Mouse (Mus musculus) hindbrain, embryonic 11.5 days (tissue): ENCODE data around the gene Gls2. TPM values are rescaled to one million over a fixed set of nuclear protein-coding genes. Genes with fewer than 3 reads are reported as not detected.
A peak's percentile ranks its signal among the peaks of the same experiment; 100 is the strongest.

Experiments used
- ATAC-seq: fragments of 200-750 bp; cut with Nextera tagmentation; 2 replicates; pipeline ENCODE4 v1.8.0; 2017; ENCODE audit warnings: mild to moderate bottlenecking, moderate TSS enrichment, moderate library complexity; ENCODE audit not compliant: low FRiP score
- DNase-seq: peaks from one replicate; pipeline ENCODE4 v3.0.0-alpha.2; 2015; ENCODE audit warnings: low spot score
- H3K27ac ChIP-seq: fragments of 300-500 bp; sonication (generic); 2 replicates; pipeline ENCODE4 v1.5.1; 2014; ENCODE audit warnings: mild to moderate bottlenecking, low read depth, low read length
- H3K27me3 ChIP-seq: fragments of 300-500 bp; sonication (generic); 2 replicates; pipeline ENCODE4 v1.6.1; 2014; ENCODE audit warnings: mild to moderate bottlenecking, low read length, moderate library complexity, mixed read lengths; ENCODE audit not compliant: control insufficient read depth, insufficient read depth
- H3K36me3 ChIP-seq: fragments of 300-500 bp; sonication (generic); 2 replicates; pipeline ENCODE4 v1.6.1; 2014; ENCODE audit warnings: mild to moderate bottlenecking, low read length, moderate library complexity, mixed read lengths; ENCODE audit not compliant: control insufficient read depth, insufficient read depth
- H3K4me1 ChIP-seq: fragments of 300-500 bp; sonication (generic); replicated peaks from 2 replicates; pipeline ENCODE4 v1.6.1; 2014; ENCODE audit warnings: low read length, mixed read lengths; ENCODE audit not compliant: control insufficient read depth, insufficient read depth
- H3K4me2 ChIP-seq: fragments of 300-500 bp; sonication (generic); replicated peaks from 2 replicates; pipeline ENCODE4 v1.6.1; 2014; ENCODE audit warnings: mild to moderate bottlenecking, low read depth, low read length
- H3K4me3 ChIP-seq: fragments of 300-500 bp; sonication (generic); 2 replicates; pipeline ENCODE4 v1.5.1; 2014; ENCODE audit warnings: low read depth, low read length
- H3K9ac ChIP-seq: fragments of 300-500 bp; sonication (generic); 2 replicates; pipeline ENCODE4 v1.6.1; 2014; ENCODE audit warnings: low read depth, low read length
- H3K9me3 ChIP-seq: fragments of 300-500 bp; sonication (generic); 2 replicates; pipeline ENCODE4 v1.6.1; 2016; ENCODE audit warnings: low read length; ENCODE audit not compliant: control insufficient read depth
- WGBS: fragments of 180-500 bp; shearing (Covaris S2); extraction: QIAGEN DNeasy Blood & Tissue Kit; methylation state at CpG from one replicate; pipeline ENCODE4 v1.1.7; 2014; 5-methylcytosine and 5-hydroxymethylcytosine counted together
- polyA plus RNA-seq: library from polyadenylated mRNA; unstranded; fragments of >200 nt; fragmentation: Nextera tagmentation; extraction: Ambion mirVana; gene quantifications from 2 replicates; pipeline ENCODE4 v1.2.1, GENCODE M21; 2014

The Gls2 gene
- polyA plus RNA-seq, 1 experiment from 2014 or later, result 1.5 TPM

DNA sequence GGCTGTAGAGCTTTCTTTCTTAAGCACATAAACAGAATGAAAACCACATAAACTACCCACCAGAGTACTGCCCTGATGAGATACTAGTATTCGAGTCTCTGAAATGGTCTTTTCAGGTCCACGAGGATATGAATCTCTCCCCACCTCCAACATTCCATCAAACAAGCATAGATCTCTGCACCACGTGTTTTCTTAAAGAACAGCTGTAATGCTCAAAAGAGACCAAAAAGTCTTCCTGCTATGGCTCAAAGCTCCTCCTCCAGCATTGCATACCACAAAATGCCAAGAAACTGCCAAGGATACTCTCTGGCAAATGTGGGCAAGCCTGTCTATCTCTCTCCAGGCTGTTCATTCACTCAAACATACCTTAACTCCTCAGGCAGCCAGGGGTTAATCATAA lies 19.0 kb upstream of the Gls2 start:
- peak overlapping the region; percentile 65 for H3K4me2 ChIP-seq
- H3K27me3 ChIP-seq, result no peaks in the 10 kb centered on the region
- no peaks in the 10 kb centered on the region for H3K9me3 ChIP-seq
- H3K4me3 ChIP-seq, result peak overlapping the region; percentile 54
- WGBS, result 23% methylated on average over 3 of the region's 3 CpGs
- DNase-seq (peak; percentile 26), ATAC-seq (no peak)
- H3K9ac ChIP-seq, result peak overlapping the region; percentile 69; the same call in 1 of the 2 replicates
- H3K4me1 ChIP-seq, result no peaks in the 10 kb centered on the region; the same call in 1 of the 2 replicates
- H3K27ac ChIP-seq, result no peak overlapping the region
- no peaks in the 10 kb centered on the region for H3K36me3 ChIP-seq

DNA sequence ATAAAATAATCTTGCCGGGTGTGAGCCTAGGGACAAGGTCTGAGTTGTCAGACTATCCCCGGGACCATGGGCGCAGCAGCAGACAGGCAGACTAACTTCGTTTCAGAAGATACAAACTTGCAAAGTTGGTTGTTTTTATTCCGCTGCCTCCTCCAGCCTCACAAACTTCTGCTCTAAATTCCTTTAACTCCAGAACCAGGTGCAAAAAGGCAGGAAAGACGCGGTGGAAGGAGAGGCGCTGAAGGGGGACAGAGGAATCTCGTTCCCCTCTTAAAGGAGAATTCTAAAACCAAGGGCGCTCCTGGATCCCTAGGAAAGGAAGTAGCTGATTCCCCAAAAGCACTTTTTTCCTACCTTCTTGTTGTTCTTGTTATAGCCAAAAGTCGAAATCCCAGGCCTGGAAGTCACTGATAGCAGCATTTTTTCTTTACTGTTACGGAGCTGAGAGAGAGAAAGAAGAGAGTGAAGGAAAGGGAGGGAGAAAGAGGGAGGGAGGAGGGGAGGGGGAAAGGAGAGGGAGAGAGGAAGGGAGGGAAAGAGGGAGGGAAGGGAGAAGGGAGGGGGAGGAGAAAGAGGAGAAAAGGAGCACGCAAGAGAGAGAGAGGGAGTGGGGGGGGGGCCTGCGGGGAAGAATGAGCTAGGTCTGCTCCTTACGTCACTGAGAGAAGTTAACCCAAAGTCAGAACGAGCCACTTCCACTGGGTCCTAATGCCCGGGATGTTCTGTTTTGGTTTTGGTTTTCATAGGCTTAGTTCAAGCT lies 18.1 kb upstream of the Gls2 start:
- Histone ChIP-seq H3K27ac (peak overlapping the region; percentile 51; the same call in 1 of the 2 replicates), H3K36me3 (no peaks in the 10 kb centered on the region), H3K4me1 (no peaks in the 10 kb centered on the region; the same call in 1 of the 2 replicates), H3K4me2 (peak overlapping the region; percentile 65), H3K27me3 (no peaks in the 10 kb centered on the region), H3K9ac (peak overlapping the region; percentile 69), H3K9me3 (no peaks in the 10 kb centered on the region), H3K4me3 (peak overlapping the region; percentile 54)
- DNase-seq (peak; percentile 83), ATAC-seq (peak; percentile 84)
- WGBS, result 2% methylated on average over 17 of the region's 17 CpGs

DNA sequence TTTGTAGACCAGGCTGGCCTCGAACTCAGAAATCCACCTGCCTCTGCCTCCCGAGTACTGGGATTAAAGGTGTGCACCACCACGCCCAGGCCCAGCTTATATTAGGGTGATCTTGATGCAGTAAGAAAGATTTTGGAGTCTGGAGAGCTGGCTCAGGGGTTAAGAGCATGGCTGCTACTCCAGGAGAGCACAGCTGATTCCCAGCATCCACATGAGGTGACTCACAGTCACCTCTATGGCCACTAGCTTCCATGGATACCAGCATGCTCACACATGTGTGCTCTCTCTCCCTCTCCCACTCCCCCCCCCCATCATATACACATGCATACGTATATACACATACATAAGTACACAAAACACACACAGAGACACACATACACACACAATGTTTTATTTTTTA lies 16.9 kb upstream of the Gls2 start:
- no peak overlapping the region for H3K4me2 ChIP-seq
- H3K36me3 ChIP-seq, result no peaks in the 10 kb centered on the region
- 81% methylated on average over 4 of the region's 4 CpGs for whole genome bisulfite sequencing
- no peaks in the 10 kb centered on the region for H3K9me3 ChIP-seq
- H3K4me3 ChIP-seq, result no peak overlapping the region
- DNase-seq, result no peak
- no peaks in the 10 kb centered on the region for H3K27me3 ChIP-seq
- no peaks in the 10 kb centered on the region; the same call in 1 of the 2 replicates for H3K4me1 ChIP-seq
- no peak overlapping the region for H3K27ac ChIP-seq
- H3K9ac ChIP-seq, result no peak overlapping the region
- ATAC-seq, result no peak

DNA sequence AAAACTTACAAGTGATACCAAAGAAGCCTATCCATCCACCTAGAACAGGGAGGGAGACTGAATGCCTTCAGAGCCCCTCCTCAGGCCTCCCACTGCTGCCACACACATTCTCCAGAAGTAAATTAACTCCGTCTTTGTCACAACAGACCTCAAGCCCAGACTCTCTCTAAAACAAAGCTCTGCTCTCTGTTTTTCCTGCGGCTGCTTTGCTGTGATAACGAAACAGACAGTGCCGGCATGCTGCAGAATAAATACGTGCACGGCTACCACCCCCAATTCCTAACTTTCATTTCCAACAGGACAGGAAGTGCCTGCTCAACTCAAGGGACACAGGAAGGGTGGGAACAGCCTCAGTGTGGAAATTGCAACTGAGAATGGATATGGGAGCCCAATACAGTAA lies 14.3 kb upstream of the Gls2 start, which contains the start of gene Rbms2:
TSS of gene Rbms2 (minus strand) at position 309 of the 400 bp plus-strand sequence.
- Histone ChIP-seq H3K36me3 (no peaks in the 10 kb centered on the region), H3K4me2 (no peak within 1 kb of the TSS), H3K4me3 (no peak within 1 kb of the TSS), H3K27me3 (no peaks in the 10 kb centered on the region), H3K27ac (no peak within 1 kb of the TSS), H3K9ac (no peak within 1 kb of the TSS), H3K9me3 (no peaks in the 10 kb centered on the region), H3K4me1 (no peaks in the 10 kb centered on the region; the same call in 1 of the 2 replicates)
- peak; percentile 15 for DNase-seq
- WGBS, result 4% methylated on average over 6 of the region's 6 CpGs
- no peak for ATAC-seq

DNA sequence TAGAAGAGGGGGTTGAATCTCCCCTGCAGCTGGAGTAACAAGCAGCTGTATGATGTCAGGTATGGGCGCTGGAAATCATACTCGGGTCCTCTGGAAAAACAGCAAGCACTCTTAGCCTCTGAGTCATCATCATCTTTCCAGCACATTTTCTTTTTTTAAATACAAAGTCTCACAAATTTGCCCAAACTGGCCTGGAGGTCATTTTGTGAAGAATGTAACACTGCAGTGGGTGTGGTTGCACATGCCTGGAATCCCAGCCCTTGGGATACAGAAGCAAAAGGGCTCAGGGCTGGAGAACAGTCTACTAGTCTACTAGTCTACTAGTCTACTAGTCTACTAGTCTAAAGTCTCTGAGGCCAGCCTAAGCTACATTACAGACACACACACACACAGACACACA lies 10.0 kb upstream of the Gls2 start:
- 95% methylated on average over 2 of the region's 2 CpGs for WGBS
- no peak for DNase-seq
- no peaks in the 10 kb centered on the region for H3K36me3 ChIP-seq

DNA sequence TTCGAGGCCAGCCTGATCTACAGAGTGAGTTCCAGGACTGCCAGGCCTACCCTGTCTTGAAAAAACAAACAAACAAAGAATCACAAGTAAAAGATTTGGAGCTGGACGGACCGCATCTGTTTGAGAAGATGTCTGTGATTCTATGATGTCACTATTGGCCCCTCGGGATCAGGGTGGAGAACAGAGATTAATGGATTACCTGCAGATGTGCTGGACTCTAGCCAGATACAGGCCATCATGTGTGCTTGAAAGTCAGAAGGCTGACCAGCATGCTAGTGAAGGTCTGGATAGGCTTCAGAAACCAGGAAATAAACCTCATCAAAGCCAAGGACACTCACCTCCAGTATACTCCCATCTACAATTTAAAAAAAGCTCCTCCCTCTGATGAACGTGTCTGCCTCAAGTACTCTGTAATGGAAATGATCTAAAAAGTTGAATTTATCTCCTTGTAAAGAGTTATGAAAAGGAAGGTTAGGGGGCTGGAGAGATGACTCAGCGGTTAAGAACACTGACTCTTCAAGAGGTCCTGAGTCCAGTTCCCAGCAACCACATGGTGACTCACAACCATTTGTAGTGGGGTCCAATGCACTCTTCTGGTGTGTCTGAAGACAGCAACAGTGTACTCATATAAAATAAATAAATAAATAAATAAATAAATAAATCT lies 8.8 kb upstream of the Gls2 start:
- H3K36me3 ChIP-seq, result no peaks in the 10 kb centered on the region
- no peaks in the 10 kb centered on the region for H3K4me1 ChIP-seq
- H3K27ac ChIP-seq, result no peak overlapping the region
- DNase-seq (no peak), ATAC-seq (peak; percentile 22; the same call in 1 of the 2 replicates)
- H3K4me3 ChIP-seq, result no peak overlapping the region
- no peaks in the 10 kb centered on the region for H3K27me3 ChIP-seq
- no peaks in the 10 kb centered on the region for H3K9me3 ChIP-seq
- no peak overlapping the region for H3K9ac ChIP-seq
- H3K4me2 ChIP-seq, result no peak overlapping the region
- WGBS, result 81% methylated on average over 6 of the region's 6 CpGs

More for the DNA sequence above, 10.0 kb upstream of the Gls2 start:
- Histone ChIP-seq H3K27ac (no peak overlapping the region), H3K27me3 (no peaks in the 10 kb centered on the region), H3K4me3 (no peak overlapping the region), H3K4me1 (no peaks in the 10 kb centered on the region), H3K9me3 (no peaks in the 10 kb centered on the region), H3K9ac (no peak overlapping the region), H3K4me2 (no peak overlapping the region)
- no peak for ATAC-seq

DNA sequence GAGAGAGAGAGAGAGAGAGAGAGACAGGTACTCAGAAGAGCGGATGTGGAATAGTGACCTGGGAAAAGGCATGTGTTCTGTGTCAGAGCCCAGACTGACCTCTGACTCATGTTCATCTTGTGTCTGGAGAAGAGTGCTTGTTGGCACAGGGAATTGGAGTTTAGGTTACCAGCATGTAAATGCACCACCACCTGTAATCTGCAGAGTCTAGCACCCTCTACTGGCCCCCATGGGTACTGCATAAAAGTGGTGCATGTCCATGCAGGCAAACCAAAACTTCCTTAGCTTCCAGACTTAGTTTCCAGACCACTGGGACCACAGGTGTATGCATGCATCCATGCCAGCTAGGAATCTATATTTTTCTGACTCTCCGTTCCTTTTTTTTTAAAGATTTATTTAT lies 8.3 kb upstream of the Gls2 start:
- H3K4me2 ChIP-seq, result no peak overlapping the region
- H3K36me3 ChIP-seq, result no peaks in the 10 kb centered on the region
- 54% methylated on average over 2 of the region's 2 CpGs for WGBS
- peak; percentile 91 for DNase-seq
- H3K9ac ChIP-seq, result no peak overlapping the region
- H3K27me3 ChIP-seq, result no peaks in the 10 kb centered on the region
- no peaks in the 10 kb centered on the region for H3K9me3 ChIP-seq
- no peak overlapping the region for H3K27ac ChIP-seq
- no peak overlapping the region for H3K4me3 ChIP-seq
- H3K4me1 ChIP-seq, result no peaks in the 10 kb centered on the region
- peak; percentile 45; the same call in 1 of the 2 replicates for ATAC-seq

DNA sequence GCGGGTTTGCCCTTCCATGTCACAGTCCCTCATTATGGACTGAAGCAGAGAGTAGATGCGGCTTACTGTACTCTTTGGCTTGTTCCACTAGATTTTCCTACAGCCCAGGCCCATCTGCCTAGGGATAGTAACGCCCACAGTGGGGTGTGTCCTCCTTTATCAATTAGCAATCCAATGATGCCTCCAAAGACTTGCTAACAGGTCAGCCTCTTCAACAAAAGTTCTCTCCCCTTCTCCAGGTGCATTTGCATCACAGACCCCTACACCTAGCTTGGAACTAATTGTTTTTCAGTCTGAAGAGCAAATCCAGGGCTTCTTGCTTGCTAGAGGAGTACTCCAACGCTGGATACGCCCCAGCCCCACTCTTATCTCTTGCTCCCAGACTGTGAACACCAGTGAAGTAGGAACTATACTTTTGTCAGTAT lies 7.1 kb upstream of the Gls2 start:
- 69% methylated on average over 5 of the region's 5 CpGs for WGBS
- no peak overlapping the region for H3K4me2 ChIP-seq
- no peak overlapping the region for H3K9ac ChIP-seq
- no peaks in the 10 kb centered on the region for H3K9me3 ChIP-seq
- H3K27me3 ChIP-seq, result no peaks in the 10 kb centered on the region
- H3K27ac ChIP-seq, result no peak overlapping the region
- no peaks in the 10 kb centered on the region for H3K4me1 ChIP-seq
- H3K4me3 ChIP-seq, result no peak overlapping the region
- DNase-seq, result no peak
- ATAC-seq, result no peak
- no peaks in the 10 kb centered on the region for H3K36me3 ChIP-seq
